Mouse (Mus musculus): ENCODE measurements at regions not wholly inside any gene's neighbourhood (a gene's known extent, or its start where the extent isn't known, plus 50 kb on each side); places are given as distances from the start of the nearest gene placed in this dataset.

- DNase-seq, result no peak
- WGBS, result 67% methylated on average over 5 of the region's 5 CpGs
These were observed 109.9 kb downstream of the Hs3st3b1 start for GRCm38 (mm10) chr11:63812146-63812545.

GRCm38 (mm10) chr11:63822847-63823246 is 99.2 kb downstream of the Hs3st3b1 start:
- peaks cover 7% of the 10 kb centered on the region for H3K4me1 ChIP-seq (ENCODE audit: control insufficient read depth, insufficient read depth, low read length)
- 80% methylated on average over 4 of the region's 4 CpGs for WGBS

More at GRCm38 (mm10) chr11:63812146-63812545, 109.9 kb downstream of the Hs3st3b1 start:
- no peaks in the 10 kb centered on the region for H3K27me3 ChIP-seq (ENCODE audit: control insufficient read depth, insufficient read depth, low read length)
- H3K36me3 ChIP-seq (ENCODE audit: control insufficient read depth, insufficient read depth, low read length), result no peaks in the 10 kb centered on the region
- intact Hi-C loops (cut with DNase I), result no loop called here
- no peaks in the 10 kb centered on the region; the same call in 1 of the 2 replicates for H3K4me1 ChIP-seq (ENCODE audit: control insufficient read depth, insufficient read depth, low read length)
- no peak for TF ChIP-seq POLR2A (IDR thresholded peaks at IDR 0.05; ENCODE audit: insufficient read depth, low read depth, low read length)
- TF ChIP-seq CTCF (IDR thresholded peaks at IDR 0.05), result no peak
- no peak for TF ChIP-seq EP300 (IDR thresholded peaks at IDR 0.05; ENCODE audit: insufficient read depth, low read depth, low read length)
- no peak overlapping the region for H3K9ac ChIP-seq (ENCODE audit: low read depth, low read length)
- H3K4me3 ChIP-seq, result no peak overlapping the region
- no peaks in the 10 kb centered on the region for H3K79me2 ChIP-seq (replicated peaks; ENCODE audit: control insufficient read depth, insufficient read depth, low read length)
- H3K27ac ChIP-seq, result no peak overlapping the region

GRCm38 (mm10) chr11:63827271-63827762 is 94.8 kb downstream of the Hs3st3b1 start:
- no peak for DNase-seq
- H3K36me3 ChIP-seq (ENCODE audit: control insufficient read depth, insufficient read depth, low read length), result no peaks in the 10 kb centered on the region
- peaks cover 7% of the 10 kb centered on the region for H3K4me1 ChIP-seq (ENCODE audit: control insufficient read depth, insufficient read depth, low read length)
- no peaks in the 10 kb centered on the region for H3K79me2 ChIP-seq (replicated peaks; ENCODE audit: control insufficient read depth, insufficient read depth, low read length)
- intact Hi-C loops (cut with DNase I), result no loop called here
- no peak overlapping the region; the same call in 1 of the 2 replicates for H3K27ac ChIP-seq
- no peak overlapping the region for H3K4me3 ChIP-seq
- 32% methylated on average over 6 of the region's 6 CpGs for WGBS
- no peak overlapping the region for H3K9ac ChIP-seq (ENCODE audit: low read depth, low read length)
- TF ChIP-seq EP300 (IDR thresholded peaks at IDR 0.05; ENCODE audit: insufficient read depth, low read depth, low read length) (no peak), POLR2A (IDR thresholded peaks at IDR 0.05; ENCODE audit: insufficient read depth, low read depth, low read length) (no peak), CTCF (IDR thresholded peaks at IDR 0.05) (no peak)
- H3K27me3 ChIP-seq (ENCODE audit: control insufficient read depth, insufficient read depth, low read length), result no peaks in the 10 kb centered on the region

More at GRCm38 (mm10) chr11:63822847-63823246, 99.2 kb downstream of the Hs3st3b1 start:
- no peak overlapping the region for H3K27ac ChIP-seq
- H3K27me3 ChIP-seq (ENCODE audit: control insufficient read depth, insufficient read depth, low read length), result no peaks in the 10 kb centered on the region
- no peaks in the 10 kb centered on the region for H3K36me3 ChIP-seq (ENCODE audit: control insufficient read depth, insufficient read depth, low read length)
- no peaks in the 10 kb centered on the region for H3K79me2 ChIP-seq (replicated peaks; ENCODE audit: control insufficient read depth, insufficient read depth, low read length)
- TF ChIP-seq EP300 (IDR thresholded peaks at IDR 0.05; ENCODE audit: insufficient read depth, low read depth, low read length) (no peak), CTCF (IDR thresholded peaks at IDR 0.05) (no peak), POLR2A (IDR thresholded peaks at IDR 0.05; ENCODE audit: insufficient read depth, low read depth, low read length) (no peak)
- H3K4me3 ChIP-seq, result no peak overlapping the region
- H3K9ac ChIP-seq (ENCODE audit: low read depth, low read length), result no peak overlapping the region
- intact Hi-C loops (cut with DNase I), result no loop called here
- DNase-seq, result no peak

- no peaks in the 10 kb centered on the region; the same call in none of the 2 replicates for H3K4me1 ChIP-seq (ENCODE audit: control insufficient read depth, insufficient read depth, low read length)
- H3K27me3 ChIP-seq (ENCODE audit: control insufficient read depth, insufficient read depth, low read length), result no peaks in the 10 kb centered on the region
- 63% methylated on average over 3 of the region's 3 CpGs for WGBS
- H3K9ac ChIP-seq (ENCODE audit: low read depth, low read length), result no peak overlapping the region
- no peak for TF ChIP-seq EP300 (IDR thresholded peaks at IDR 0.05; ENCODE audit: insufficient read depth, low read depth, low read length)
- intact Hi-C loops (cut with DNase I), result no loop called here
- H3K27ac ChIP-seq, result peak overlapping the region; percentile 43
- H3K4me3 ChIP-seq, result no peak overlapping the region
- H3K36me3 ChIP-seq (ENCODE audit: control insufficient read depth, insufficient read depth, low read length), result no peaks in the 10 kb centered on the region
- no peaks in the 10 kb centered on the region for H3K79me2 ChIP-seq (replicated peaks; ENCODE audit: control insufficient read depth, insufficient read depth, low read length)
- peak in 1 of 2 experiments; percentile 13 for DNase-seq
These were observed 88.6 kb downstream of the Hs3st3b1 start for GRCm38 (mm10) chr11:63833480-63833879.

DNA sequence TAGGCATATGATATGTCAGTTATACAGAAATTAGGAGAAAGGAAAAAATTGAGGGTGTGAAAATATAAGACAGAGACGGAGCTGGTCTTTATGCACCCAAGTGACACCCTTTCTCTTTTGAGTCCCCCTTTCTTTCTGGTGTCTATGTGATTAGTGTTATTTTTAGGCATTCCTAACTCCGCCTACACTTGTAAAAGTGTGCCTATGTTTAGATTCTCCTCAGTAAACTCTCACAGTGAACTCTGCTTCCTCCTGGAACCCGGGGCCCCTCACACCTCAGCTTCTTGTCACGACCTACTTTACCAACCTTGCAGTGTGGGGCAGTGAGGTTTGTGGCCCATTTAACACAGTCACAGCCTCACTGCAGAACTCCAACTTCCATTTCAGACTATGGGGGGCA is 88.0 kb downstream of the Hs3st3b1 start:
- H3K4me1 ChIP-seq (ENCODE audit: control insufficient read depth, insufficient read depth, low read length), result no peaks in the 10 kb centered on the region; the same call in none of the 2 replicates
- intact Hi-C loops (cut with DNase I), result no loop called here
- 46% methylated on average over 4 of the region's 4 CpGs for WGBS
- DNase-seq, result no peak
- no peaks in the 10 kb centered on the region for H3K36me3 ChIP-seq (ENCODE audit: control insufficient read depth, insufficient read depth, low read length)
- no peak for TF ChIP-seq CTCF (IDR thresholded peaks at IDR 0.05)
- no peak for TF ChIP-seq EP300 (IDR thresholded peaks at IDR 0.05; ENCODE audit: insufficient read depth, low read depth, low read length)
- no peak for TF ChIP-seq POLR2A (IDR thresholded peaks at IDR 0.05; ENCODE audit: insufficient read depth, low read depth, low read length)
- H3K9ac ChIP-seq (ENCODE audit: low read depth, low read length), result no peak overlapping the region
- H3K79me2 ChIP-seq (replicated peaks; ENCODE audit: control insufficient read depth, insufficient read depth, low read length), result no peaks in the 10 kb centered on the region
- H3K27me3 ChIP-seq (ENCODE audit: control insufficient read depth, insufficient read depth, low read length), result no peaks in the 10 kb centered on the region
- H3K27ac ChIP-seq, result peak overlapping the region; percentile 43
- no peak overlapping the region for H3K4me3 ChIP-seq

- Histone ChIP-seq H3K79me2 (replicated peaks; ENCODE audit: control insufficient read depth, insufficient read depth, low read length) (no peaks in the 10 kb centered on the region), H3K36me3 (ENCODE audit: control insufficient read depth, insufficient read depth, low read length) (no peaks in the 10 kb centered on the region), H3K9ac (ENCODE audit: low read depth, low read length) (no peak overlapping the region), H3K27ac (no peak overlapping the region), H3K4me1 (ENCODE audit: control insufficient read depth, insufficient read depth, low read length) (no peaks in the 10 kb centered on the region; the same call in none of the 2 replicates), H3K27me3 (ENCODE audit: control insufficient read depth, insufficient read depth, low read length) (no peaks in the 10 kb centered on the region), H3K4me3 (no peak overlapping the region)
- intact Hi-C loops (cut with DNase I), result no loop called here
- DNase-seq, result no peak
- TF ChIP-seq POLR2A (IDR thresholded peaks at IDR 0.05; ENCODE audit: insufficient read depth, low read depth, low read length) (no peak), EP300 (IDR thresholded peaks at IDR 0.05; ENCODE audit: insufficient read depth, low read depth, low read length) (no peak), CTCF (IDR thresholded peaks at IDR 0.05) (no peak)
- WGBS, result 66% methylated on average over 7 of the region's 7 CpGs
These were observed 87.5 kb downstream of the Hs3st3b1 start for GRCm38 (mm10) chr11:63834631-63835030.

Measured in heart, adult 2 months (tissue).